Mouse (Mus musculus): Measurements from ENCODE around the gene Gm26566. TPM values are rescaled to one million over a fixed set of nuclear protein-coding genes. Genes with fewer than 3 reads are reported as not detected.

The Gm26566 gene
- polyA plus RNA-seq, 1 experiment from 2014 or later = 2.6 TPM

Other genes with a start within 250 kb of the Gm26566 start
- gene Ifnb1, start 199.0 kb upstream of the Gm26566 start, polyA plus RNA-seq (2015; fragmentation: Nextera tagmentation; extraction: Ambion mirVana) = not detected in 2 replicates
- not detected in 2 replicates for gene Ifna15, start 163.6 kb upstream of the Gm26566 start, polyA plus RNA-seq (2015; fragmentation: Nextera tagmentation; extraction: Ambion mirVana)
- gene Ifna14, start 150.0 kb upstream of the Gm26566 start, polyA plus RNA-seq (2015; fragmentation: Nextera tagmentation; extraction: Ambion mirVana) = not detected in 2 replicates
- gene Ifna9, start 129.4 kb upstream of the Gm26566 start, polyA plus RNA-seq (2015; fragmentation: Nextera tagmentation; extraction: Ambion mirVana) = not detected in 2 replicates
- not detected in 2 replicates for gene Ifna12, start 118.4 kb upstream of the Gm26566 start, polyA plus RNA-seq (2015; fragmentation: Nextera tagmentation; extraction: Ambion mirVana)
- not detected in 2 replicates for gene C87499, start 87.4 kb upstream of the Gm26566 start, polyA plus RNA-seq (2015; fragmentation: Nextera tagmentation; extraction: Ambion mirVana)
- not detected in 2 replicates for gene Ifna13, start 77.3 kb upstream of the Gm26566 start, polyA plus RNA-seq (2015; fragmentation: Nextera tagmentation; extraction: Ambion mirVana)
- not detected in 2 replicates for gene Ifna16, start 44.9 kb upstream of the Gm26566 start, polyA plus RNA-seq (2015; fragmentation: Nextera tagmentation; extraction: Ambion mirVana)
- not detected in 2 replicates for gene Ifna2, start 37.9 kb upstream of the Gm26566 start, polyA plus RNA-seq (2015; fragmentation: Nextera tagmentation; extraction: Ambion mirVana)
- not detected in 2 replicates for gene Ifnab, start 30.4 kb upstream of the Gm26566 start, polyA plus RNA-seq (2015; fragmentation: Nextera tagmentation; extraction: Ambion mirVana)
- gene Klhl9, start 660 bp downstream of the Gm26566 start, polyA plus RNA-seq (2015; fragmentation: Nextera tagmentation; extraction: Ambion mirVana) = 129 and 130 TPM in 2 replicates
- gene Gm13271, start 33.1 kb downstream of the Gm26566 start, polyA plus RNA-seq (2015; fragmentation: Nextera tagmentation; extraction: Ambion mirVana) = not detected in 2 replicates
- 0.22 TPM in 1 of 2 replicates, not detected in the other for gene Gm13283, start 38.3 kb downstream of the Gm26566 start, polyA plus RNA-seq (2015; fragmentation: Nextera tagmentation; extraction: Ambion mirVana)
- 0.22 TPM in 1 of 2 replicates, not detected in the other for gene Gm13290, start 52.0 kb downstream of the Gm26566 start, polyA plus RNA-seq (2015; fragmentation: Nextera tagmentation; extraction: Ambion mirVana)
- not detected in 2 replicates for gene Gm13289, start 55.1 kb downstream of the Gm26566 start, polyA plus RNA-seq (2015; fragmentation: Nextera tagmentation; extraction: Ambion mirVana)
- not detected in 2 replicates for gene Gm13272, start 58.0 kb downstream of the Gm26566 start, polyA plus RNA-seq (2015; fragmentation: Nextera tagmentation; extraction: Ambion mirVana)
- not detected in 2 replicates for gene Ifnz, start 60.3 kb downstream of the Gm26566 start, polyA plus RNA-seq (2015; fragmentation: Nextera tagmentation; extraction: Ambion mirVana)
- gene Gm13276, start 63.9 kb downstream of the Gm26566 start, polyA plus RNA-seq (2015; fragmentation: Nextera tagmentation; extraction: Ambion mirVana) = not detected in 2 replicates
- gene Gm13277, start 66.8 kb downstream of the Gm26566 start, polyA plus RNA-seq (2015; fragmentation: Nextera tagmentation; extraction: Ambion mirVana) = not detected in 2 replicates
- not detected in 2 replicates for gene Gm13278, start 69.7 kb downstream of the Gm26566 start, polyA plus RNA-seq (2015; fragmentation: Nextera tagmentation; extraction: Ambion mirVana)
- not detected in 2 replicates for gene Gm13275, start 72.7 kb downstream of the Gm26566 start, polyA plus RNA-seq (2015; fragmentation: Nextera tagmentation; extraction: Ambion mirVana)
- not detected in 2 replicates for gene Gm13279, start 75.6 kb downstream of the Gm26566 start, polyA plus RNA-seq (2015; fragmentation: Nextera tagmentation; extraction: Ambion mirVana)
- gene Gm13285, start 77.9 kb downstream of the Gm26566 start, polyA plus RNA-seq (2015; fragmentation: Nextera tagmentation; extraction: Ambion mirVana) = not detected in 2 replicates
- gene Gm13287, start 81.4 kb downstream of the Gm26566 start, polyA plus RNA-seq (2015; fragmentation: Nextera tagmentation; extraction: Ambion mirVana) = not detected in 2 replicates
- not detected in 2 replicates for gene Gm13288, start 83.7 kb downstream of the Gm26566 start, polyA plus RNA-seq (2015; fragmentation: Nextera tagmentation; extraction: Ambion mirVana)
- gene Ifna7, start 94.4 kb downstream of the Gm26566 start, polyA plus RNA-seq (2015; fragmentation: Nextera tagmentation; extraction: Ambion mirVana) = not detected in 2 replicates
- gene Ifna11, start 98.2 kb downstream of the Gm26566 start, polyA plus RNA-seq (2015; fragmentation: Nextera tagmentation; extraction: Ambion mirVana) = not detected in 2 replicates
- gene Ifna6, start 105.6 kb downstream of the Gm26566 start, polyA plus RNA-seq (2015; fragmentation: Nextera tagmentation; extraction: Ambion mirVana) = not detected in 2 replicates
- not detected in 2 replicates for gene Ifna5, start 113.7 kb downstream of the Gm26566 start, polyA plus RNA-seq (2015; fragmentation: Nextera tagmentation; extraction: Ambion mirVana)
- gene Ifna4, start 120.1 kb downstream of the Gm26566 start, polyA plus RNA-seq (2015; fragmentation: Nextera tagmentation; extraction: Ambion mirVana) = not detected in 2 replicates
- gene Ifna1, start 128.3 kb downstream of the Gm26566 start, polyA plus RNA-seq (2015; fragmentation: Nextera tagmentation; extraction: Ambion mirVana) = not detected in 2 replicates
- not detected in 2 replicates for gene Ifne, start 158.4 kb downstream of the Gm26566 start, polyA plus RNA-seq (2015; fragmentation: Nextera tagmentation; extraction: Ambion mirVana)

Data from hindbrain, embryonic 13.5 days (tissue).